22 mouse cellular contexts compared by ENCODE assay signal in the genomic region with DNA sequence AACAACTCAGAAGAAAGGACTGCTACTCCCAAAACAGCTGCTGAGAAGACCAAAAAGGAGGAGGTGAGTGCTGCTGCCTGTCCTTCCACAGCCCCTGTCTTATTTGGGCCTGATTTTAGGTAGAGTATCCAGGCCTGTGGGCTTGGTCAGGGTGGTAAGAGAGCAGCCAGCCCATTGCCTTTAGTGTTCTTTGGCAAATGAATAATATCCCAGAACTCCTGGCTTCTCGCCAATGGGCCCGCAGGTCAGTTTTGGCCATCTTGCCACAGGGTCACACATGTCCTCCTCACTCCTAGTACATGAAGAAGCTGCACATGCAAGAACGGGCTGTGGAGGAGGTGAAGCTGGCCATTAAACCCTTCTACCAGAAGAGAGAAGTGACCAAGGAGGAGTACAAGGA. TPM values are rescaled to one million over a fixed set of nuclear protein-coding genes. Genes with fewer than 3 reads are reported as not detected.
"Had no signal": no experiment of that assay in that cellular context is flagged by ENCODE, and none has a peak within 500 bp of the region (broad histone marks: within the 10 kb centered on the region; RNA-seq: fewer than 3 reads in every experiment).

No protein-coding gene starts in this region.

- H3K9ac ChIP-seq: lung, embryonic 15.5 days; midbrain, embryonic 13.5 days; midbrain, embryonic 15.5 days; neural tube, embryonic 12.5 days; stomach, embryonic 15.5 days had no signal

- ATAC-seq: lung, postnatal 0 days; midbrain, embryonic 13.5 days; midbrain, embryonic 15.5 days had no signal

- H3K4me3 ChIP-seq: lung, embryonic 15.5 days; megakaryocyte, embryonic 14.5 days; midbrain, embryonic 13.5 days; midbrain, embryonic 15.5 days; neural tube, embryonic 12.5 days; stomach, embryonic 15.5 days had no signal

- H3K27me3 ChIP-seq: lung, embryonic 15.5 days; megakaryocyte, embryonic 14.5 days; midbrain, embryonic 13.5 days; midbrain, embryonic 15.5 days; neural tube, embryonic 12.5 days; stomach, embryonic 15.5 days had no signal

- DNase-seq: lung, postnatal 14 days; lung, postnatal 36 days; right cerebral cortex, postnatal 14 days; thymus, adult 2 months; thymus, postnatal 25 days; thymus, postnatal 4 days had no signal

- H3K27ac ChIP-seq: lung, embryonic 15.5 days; macrophage; midbrain, embryonic 13.5 days; midbrain, embryonic 15.5 days; neural tube, embryonic 12.5 days; stomach, embryonic 15.5 days; stomach, postnatal 0 days had no signal

RNA-seq across cellular contexts. Expression of a gene that starts 15.1 kb away (rescaled TPM):
- total RNA-seq: megakaryocyte progenitor cell, adult 5-6 weeks; midbrain, postnatal 0 days; monocyte, adult 5-6 weeks; neutrophil, adult 5-6 weeks had no signal
- polyA plus RNA-seq: lung, embryonic 15.5 days; lung, postnatal 0 days; macrophage; midbrain, embryonic 11.5 days; midbrain, embryonic 13.5 days; midbrain, embryonic 15.5 days; midbrain, postnatal 0 days; neural tube, embryonic 12.5 days; neural tube, embryonic 14.5 days; urinary bladder, adult 2 months had no signal

RNA-seq across cellular contexts. Expression of a gene that starts 17.5 kb away (rescaled TPM):
- total RNA-seq: megakaryocyte progenitor cell, adult 5-6 weeks; monocyte, adult 5-6 weeks; neutrophil, adult 5-6 weeks had no signal
- polyA plus RNA-seq: macrophage had no signal

RNA-seq across cellular contexts. Expression of a gene that starts 30.3 kb away (rescaled TPM):
- total RNA-seq: megakaryocyte progenitor cell, adult 5-6 weeks; monocyte, adult 5-6 weeks; neutrophil, adult 5-6 weeks had no signal
- polyA plus RNA-seq: macrophage had no signal
